Mouse (Mus musculus) lung, postnatal 10 days (tissue): ENCODE results near the gene Gm7792.
"Not testable (repeated sequence)": the region's sequence is repeated elsewhere in the genome, so short reads cannot be mapped to it uniquely, and the experiment has no call there.

Source experiments
- DNase-seq: peaks from one replicate; pipeline ENCODE4 v3.0.0; 2021

Gm7792 gene

DNA sequence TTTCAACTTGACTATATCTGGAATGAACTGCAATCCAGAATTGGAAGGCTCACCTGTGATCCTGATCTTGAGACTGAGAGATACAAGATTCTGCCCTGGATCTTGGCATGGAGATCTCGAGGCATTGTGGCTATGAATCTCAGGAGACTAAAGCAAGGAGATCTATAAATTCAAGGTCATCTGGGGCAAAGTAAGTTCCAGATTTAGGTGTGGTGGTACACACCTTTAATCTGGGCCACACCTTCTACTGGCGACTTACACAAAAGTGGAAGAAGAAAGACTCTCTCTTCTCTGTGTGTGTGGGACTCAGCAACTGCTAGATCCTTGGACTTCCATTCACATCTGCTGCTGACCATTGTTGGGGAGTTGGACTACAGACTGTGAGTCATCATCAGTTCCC lies at the start of gene Gm7792:
TSS of gene Gm7792 (plus strand) at position 301 of the 400 bp plus-strand sequence.
- DNase-seq: not testable (repeated sequence)
